Mouse (Mus musculus) heart, embryonic 10.5 days (tissue): ENCODE results near the gene Iqca. TPM values are rescaled to one million over a fixed set of nuclear protein-coding genes. Genes with fewer than 3 reads are reported as not detected.

ENCODE experiments used
- polyA plus RNA-seq: library from polyadenylated mRNA; unstranded; fragments of >200 nt; fragmentation: Nextera tagmentation; extraction: Ambion mirVana; gene quantifications from 2 replicates; pipeline ENCODE4 v1.2.1, GENCODE M21; 2016

Gene Iqca
- polyA plus RNA-seq, 1 experiment from 2014 or later, result 0.16 TPM

Other genes starting within 250 kb of the Iqca start
- gene Gbx2, start 222.2 kb downstream of the Iqca start, polyA plus RNA-seq, result 0.94 and 1.9 TPM in 2 replicates
- gene Asb18, start 138.7 kb downstream of the Iqca start, polyA plus RNA-seq, result 0.63 and 0.93 TPM in 2 replicates
- gene Ackr3, start 50.6 kb upstream of the Iqca start, polyA plus RNA-seq, result 24.7 and 25.5 TPM in 2 replicates